Mouse (Mus musculus) bone marrow, adult 2 months (tissue): ENCODE measurements around the gene Appl1.

Source experiments
- CTCF ChIP-seq: fragments of 200-500 bp; IDR thresholded peaks from 2 replicates; pipeline ENCODE4 v1.5.1; 2011; ENCODE audit warnings: low read length, control low read depth; ENCODE audit not compliant: control insufficient read depth, insufficient read depth
- POLR2A ChIP-seq: fragments of 200-500 bp; IDR thresholded peaks from 2 replicates; pipeline ENCODE4 v1.6.1; 2011; ENCODE audit warnings: low read depth, mild to moderate bottlenecking, control low read depth, low read length, borderline replicate concordance; ENCODE audit not compliant: control insufficient read depth

DNA sequence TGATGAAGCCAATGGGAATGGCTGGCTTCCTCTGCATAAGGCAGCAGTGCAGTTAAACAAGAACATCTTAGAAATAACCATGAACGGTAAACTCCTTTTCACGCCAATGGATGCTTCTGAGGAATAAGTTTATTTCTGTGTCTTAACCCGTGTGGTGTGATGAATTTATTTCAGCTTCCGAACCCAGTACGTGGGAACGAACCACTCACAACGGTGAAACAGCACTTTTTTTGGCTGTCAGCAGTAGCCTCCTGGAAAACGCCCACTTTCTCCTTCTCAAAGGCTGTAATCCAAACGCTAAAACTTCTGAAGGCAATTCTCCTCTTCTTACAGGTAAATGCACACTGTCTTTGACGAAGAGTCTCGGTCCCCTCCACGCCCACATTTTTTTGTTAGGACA is 70.1 kb downstream of the Appl1 start:
- TF ChIP-seq CTCF (no peak), POLR2A (no peak)
